Mouse (Mus musculus): ENCODE results near the gene Psmd1. TPM values are rescaled to one million over a fixed set of nuclear protein-coding genes. Genes with fewer than 3 reads are reported as not detected.

Gene Psmd1
- polyA plus RNA-seq, 1 experiment from 2014 or later: 198 TPM

DNA sequence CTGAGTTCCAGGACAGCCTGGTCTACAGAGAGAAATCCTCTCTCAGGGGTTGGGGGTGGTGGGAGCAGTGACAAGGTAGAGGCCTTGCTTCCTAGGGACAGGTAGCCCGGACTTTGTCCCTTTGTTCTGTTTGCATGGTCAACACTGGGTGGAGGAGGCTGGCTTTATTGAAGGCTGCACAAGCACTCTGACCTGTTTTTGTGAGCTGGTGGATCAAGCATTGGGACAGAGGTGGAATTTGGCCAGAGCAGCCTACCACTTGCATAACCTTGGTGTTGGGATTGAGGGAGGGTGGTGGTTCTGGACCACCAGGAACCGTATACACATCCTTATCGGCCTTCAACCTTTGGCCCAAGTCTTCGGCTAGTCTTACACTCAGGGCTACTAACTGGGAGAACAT is 7.9 kb upstream of the Psmd1 start:
- DNase-seq (ENCODE audit: low spot score): no peak
- 84% methylated on average over 4 of the region's 4 CpGs for WGBS

GRCm38 (mm10) chr1:86058856-86059769 is 5.1 kb upstream of the Psmd1 start:
- H3K9me3 ChIP-seq (replicated peaks; ENCODE audit: control insufficient read depth, low read length): no peaks in the 10 kb centered on the region
- H3K4me1 ChIP-seq (ENCODE audit: control insufficient read depth, insufficient read depth, low read length): peaks cover 5% of the 10 kb centered on the region; the same call in 1 of the 2 replicates
- peak overlapping the region; percentile 47; the same call in 1 of the 2 replicates for H3K9ac ChIP-seq (ENCODE audit: low read length)
- no peaks in the 10 kb centered on the region for H3K27me3 ChIP-seq (replicated peaks; ENCODE audit: control insufficient read depth, insufficient read depth, low read length)
- ATAC-seq (peak; percentile 65), DNase-seq (ENCODE audit: low spot score) (peak; percentile 96)
- H3K4me3 ChIP-seq (ENCODE audit: low read depth, low read length): peak overlapping the region; percentile 23
- 12% methylated on average over 21 of the region's 21 CpGs for WGBS
- no peak overlapping the region for H3K27ac ChIP-seq (ENCODE audit: low read depth, low read length)
- peak overlapping the region; percentile 54 for H3K4me2 ChIP-seq (ENCODE audit: low read length)
- no peaks in the 10 kb centered on the region for H3K36me3 ChIP-seq (ENCODE audit: control insufficient read depth, insufficient read depth, low read length)

More for the DNA sequence above, 7.9 kb upstream of the Psmd1 start:
- Histone ChIP-seq H3K9me3 (replicated peaks; ENCODE audit: control insufficient read depth, low read length) (no peaks in the 10 kb centered on the region), H3K36me3 (ENCODE audit: control insufficient read depth, insufficient read depth, low read length) (no peaks in the 10 kb centered on the region), H3K9ac (ENCODE audit: low read length) (no peak overlapping the region), H3K4me3 (ENCODE audit: low read depth, low read length) (no peak overlapping the region), H3K4me1 (ENCODE audit: control insufficient read depth, insufficient read depth, low read length) (peaks cover 7% of the 10 kb centered on the region; the same call in 1 of the 2 replicates), H3K4me2 (ENCODE audit: low read length) (no peak overlapping the region), H3K27ac (ENCODE audit: low read depth, low read length) (no peak overlapping the region), H3K27me3 (replicated peaks; ENCODE audit: control insufficient read depth, insufficient read depth, low read length) (no peaks in the 10 kb centered on the region)
- ATAC-seq: no peak

DNA sequence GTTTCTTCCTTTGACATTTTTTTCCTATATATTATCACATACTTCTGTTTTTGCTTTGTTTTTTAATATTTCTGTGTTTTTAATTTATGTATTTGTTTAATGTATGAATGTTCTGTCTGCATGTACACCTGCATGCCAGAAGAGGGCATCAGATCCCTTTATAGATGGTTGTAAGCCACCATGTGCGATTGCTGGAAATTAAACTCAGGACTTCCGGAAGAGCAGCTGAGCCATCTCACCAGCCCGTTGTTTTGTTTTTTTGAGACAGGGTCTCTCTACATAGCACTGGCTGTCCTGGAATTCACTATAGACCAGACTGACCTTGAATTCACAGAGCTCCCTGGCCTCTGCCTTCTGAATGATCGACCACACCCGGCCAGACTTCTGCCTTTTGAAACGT is 1.7 kb upstream of the Psmd1 start:
- DNase-seq (ENCODE audit: low spot score): no peak
- no peak for ATAC-seq

DNA sequence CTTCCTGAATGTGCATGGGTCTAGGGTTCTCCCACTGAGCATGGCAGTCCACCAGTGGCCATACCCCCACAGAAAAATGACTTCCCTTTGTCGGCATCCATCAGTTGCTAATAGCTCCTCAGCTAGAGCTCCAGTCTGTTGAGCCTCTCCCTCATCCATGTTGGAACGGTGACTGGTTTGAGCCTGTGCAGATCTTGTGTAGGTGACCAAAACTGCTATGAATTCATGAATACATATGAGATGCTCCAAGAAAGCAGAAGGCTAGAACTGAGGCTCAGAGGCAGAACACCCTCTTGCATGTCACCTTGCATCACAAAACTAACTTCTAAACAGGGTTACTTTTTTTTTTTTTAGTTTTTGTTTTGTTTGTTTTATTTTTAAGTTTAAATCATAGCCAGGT is 12.4 kb downstream of the Psmd1 start:
- H3K9ac ChIP-seq (ENCODE audit: low read length): no peak overlapping the region
- H3K27ac ChIP-seq (ENCODE audit: low read depth, low read length): no peak overlapping the region
- no peak overlapping the region for H3K4me2 ChIP-seq (ENCODE audit: low read length)
- H3K36me3 ChIP-seq (ENCODE audit: control insufficient read depth, insufficient read depth, low read length): peaks cover 80% of the 10 kb centered on the region
- DNase-seq (ENCODE audit: low spot score): no peak
- no peaks in the 10 kb centered on the region for H3K27me3 ChIP-seq (replicated peaks; ENCODE audit: control insufficient read depth, insufficient read depth, low read length)
- 95% methylated on average over 2 of the region's 2 CpGs for WGBS
- no peaks in the 10 kb centered on the region for H3K9me3 ChIP-seq (replicated peaks; ENCODE audit: control insufficient read depth, low read length)
- ATAC-seq: no peak
- H3K4me1 ChIP-seq (ENCODE audit: control insufficient read depth, insufficient read depth, low read length): no peaks in the 10 kb centered on the region
- H3K4me3 ChIP-seq (ENCODE audit: low read depth, low read length): no peak overlapping the region

More for the DNA sequence above, 1.7 kb upstream of the Psmd1 start:
- Histone ChIP-seq H3K27me3 (replicated peaks; ENCODE audit: control insufficient read depth, insufficient read depth, low read length) (no peaks in the 10 kb centered on the region), H3K4me2 (ENCODE audit: low read length) (no peak overlapping the region), H3K9ac (ENCODE audit: low read length) (no peak overlapping the region), H3K4me1 (ENCODE audit: control insufficient read depth, insufficient read depth, low read length) (peaks cover 15% of the 10 kb centered on the region), H3K4me3 (ENCODE audit: low read depth, low read length) (no peak overlapping the region), H3K27ac (ENCODE audit: low read depth, low read length) (no peak overlapping the region), H3K9me3 (replicated peaks; ENCODE audit: control insufficient read depth, low read length) (no peaks in the 10 kb centered on the region), H3K36me3 (ENCODE audit: control insufficient read depth, insufficient read depth, low read length) (no peaks in the 10 kb centered on the region)
- 84% methylated on average over 6 of the region's 6 CpGs for WGBS

DNA sequence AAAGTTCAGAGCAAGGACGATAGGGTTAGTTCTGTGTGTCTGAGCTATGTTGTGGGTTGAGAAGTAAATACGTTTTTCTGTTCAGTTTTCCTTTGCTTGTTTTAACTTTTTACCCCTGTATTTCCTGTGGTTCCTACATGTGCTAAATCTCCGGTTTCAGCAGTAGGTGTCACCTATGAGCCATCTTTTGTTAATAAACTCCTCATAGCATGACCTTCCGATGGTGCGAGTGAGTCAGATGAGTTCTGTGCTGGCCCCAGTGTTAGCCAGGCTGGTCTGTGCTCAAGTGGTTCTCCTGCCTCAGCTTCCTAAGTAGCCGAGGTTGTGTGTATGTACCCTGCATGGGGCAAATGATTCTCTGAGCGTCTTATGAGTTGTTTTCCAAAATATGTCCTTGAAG is 30.2 kb downstream of the Psmd1 start:
- Histone ChIP-seq H3K27me3 (replicated peaks; ENCODE audit: control insufficient read depth, insufficient read depth, low read length) (no peaks in the 10 kb centered on the region), H3K4me1 (ENCODE audit: control insufficient read depth, insufficient read depth, low read length) (no peaks in the 10 kb centered on the region), H3K4me3 (ENCODE audit: low read depth, low read length) (no peak overlapping the region), H3K4me2 (ENCODE audit: low read length) (no peak overlapping the region), H3K9ac (ENCODE audit: low read length) (no peak overlapping the region), H3K27ac (ENCODE audit: low read depth, low read length) (no peak overlapping the region), H3K36me3 (ENCODE audit: control insufficient read depth, insufficient read depth, low read length) (peaks cover 68% of the 10 kb centered on the region), H3K9me3 (replicated peaks; ENCODE audit: control insufficient read depth, low read length) (no peaks in the 10 kb centered on the region)
- 88% methylated on average over 7 of the region's 7 CpGs for WGBS
- DNase-seq (ENCODE audit: low spot score) (no peak), ATAC-seq (no peak)

- 95% methylated on average over 1 of the region's 1 CpGs for WGBS
- ATAC-seq (no peak), DNase-seq (ENCODE audit: low spot score) (no peak)
- Histone ChIP-seq H3K27me3 (replicated peaks; ENCODE audit: control insufficient read depth, insufficient read depth, low read length) (no peaks in the 10 kb centered on the region), H3K4me2 (ENCODE audit: low read length) (no peak overlapping the region), H3K36me3 (ENCODE audit: control insufficient read depth, insufficient read depth, low read length) (peaks cover 9% of the 10 kb centered on the region), H3K27ac (ENCODE audit: low read depth, low read length) (no peak overlapping the region), H3K4me1 (ENCODE audit: control insufficient read depth, insufficient read depth, low read length) (no peaks in the 10 kb centered on the region), H3K9me3 (replicated peaks; ENCODE audit: control insufficient read depth, low read length) (no peaks in the 10 kb centered on the region), H3K4me3 (ENCODE audit: low read depth, low read length) (no peak overlapping the region), H3K9ac (ENCODE audit: low read length) (no peak overlapping the region)
Measured at GRCm38 (mm10) chr1:86105054-86105453, 40.9 kb downstream of the Psmd1 start.

GRCm38 (mm10) chr1:86111779-86112178 is 47.6 kb downstream of the Psmd1 start, which contains the start of gene Htr2b:
Gene Htr2b, minus strand, starts transcription at chr1:86111970.
- H3K27ac ChIP-seq (ENCODE audit: low read depth, low read length): no peak within 1 kb of the TSS
- H3K9me3 ChIP-seq (replicated peaks; ENCODE audit: control insufficient read depth, low read length): no peaks in the 10 kb centered on the region
- DNase-seq (ENCODE audit: low spot score): peak; percentile 39
- no peak within 1 kb of the TSS for H3K9ac ChIP-seq (ENCODE audit: low read length)
- H3K27me3 ChIP-seq (replicated peaks; ENCODE audit: control insufficient read depth, insufficient read depth, low read length): no peaks in the 10 kb centered on the region
- peaks cover 11% of the 10 kb centered on the region for H3K36me3 ChIP-seq (ENCODE audit: control insufficient read depth, insufficient read depth, low read length)
- WGBS: 40% methylated on average over 6 of the region's 6 CpGs
- no peak within 1 kb of the TSS for H3K4me3 ChIP-seq (ENCODE audit: low read depth, low read length)
- ATAC-seq: no peak
- H3K4me1 ChIP-seq (ENCODE audit: control insufficient read depth, insufficient read depth, low read length): no peaks in the 10 kb centered on the region
- no peak within 1 kb of the TSS for H3K4me2 ChIP-seq (ENCODE audit: low read length)

- 93% methylated on average over 3 of the region's 3 CpGs for WGBS
- no peak for ATAC-seq
- Histone ChIP-seq H3K9me3 (replicated peaks; ENCODE audit: control insufficient read depth, low read length) (no peaks in the 10 kb centered on the region), H3K9ac (ENCODE audit: low read length) (no peak overlapping the region), H3K4me3 (ENCODE audit: low read depth, low read length) (no peak overlapping the region), H3K27me3 (replicated peaks; ENCODE audit: control insufficient read depth, insufficient read depth, low read length) (no peaks in the 10 kb centered on the region), H3K36me3 (ENCODE audit: control insufficient read depth, insufficient read depth, low read length) (peaks cover 26% of the 10 kb centered on the region), H3K27ac (ENCODE audit: low read depth, low read length) (no peak overlapping the region), H3K4me2 (ENCODE audit: low read length) (no peak overlapping the region), H3K4me1 (ENCODE audit: control insufficient read depth, insufficient read depth, low read length) (no peaks in the 10 kb centered on the region)
- no peak for DNase-seq (ENCODE audit: low spot score)
Measured at GRCm38 (mm10) chr1:86114141-86114540, 50.0 kb downstream of the Psmd1 start.

DNA sequence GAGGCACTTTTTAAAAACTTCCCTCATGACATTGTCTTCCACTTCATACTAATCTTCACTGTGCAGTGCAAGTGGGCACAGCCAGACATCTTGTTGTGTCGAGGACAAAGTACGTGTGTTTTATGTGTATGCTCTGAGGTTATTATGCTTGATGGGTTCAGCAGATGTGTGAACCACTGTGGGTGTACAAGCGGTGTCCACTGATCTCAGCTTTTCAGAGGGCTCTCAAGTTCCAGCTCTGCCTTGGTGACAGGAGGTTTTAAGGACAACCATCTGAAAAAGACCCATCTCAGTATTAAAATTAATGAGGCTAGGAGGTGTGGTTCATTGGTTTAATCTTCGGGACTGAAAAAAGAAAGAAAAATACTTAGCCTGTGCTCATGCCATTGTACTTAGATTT is 55.4 kb downstream of the Psmd1 start:
- no peak overlapping the region for H3K4me2 ChIP-seq (ENCODE audit: low read length)
- peaks cover 44% of the 10 kb centered on the region for H3K36me3 ChIP-seq (ENCODE audit: control insufficient read depth, insufficient read depth, low read length)
- no peaks in the 10 kb centered on the region for H3K9me3 ChIP-seq (replicated peaks; ENCODE audit: control insufficient read depth, low read length)
- DNase-seq (ENCODE audit: low spot score) (no peak), ATAC-seq (no peak)
- no peaks in the 10 kb centered on the region for H3K4me1 ChIP-seq (ENCODE audit: control insufficient read depth, insufficient read depth, low read length)
- H3K9ac ChIP-seq (ENCODE audit: low read length): no peak overlapping the region
- no peak overlapping the region for H3K4me3 ChIP-seq (ENCODE audit: low read depth, low read length)
- no peaks in the 10 kb centered on the region for H3K27me3 ChIP-seq (replicated peaks; ENCODE audit: control insufficient read depth, insufficient read depth, low read length)
- no peak overlapping the region for H3K27ac ChIP-seq (ENCODE audit: low read depth, low read length)
- WGBS: 88% methylated on average over 4 of the region's 4 CpGs

All from forebrain, embryonic 14.5 days (tissue).